Mouse (Mus musculus) megakaryocyte-erythroid progenitor cell, adult 5 weeks (primary cell): ENCODE measurements around the gene Lrwd1. TPM values are rescaled to one million over a fixed set of nuclear protein-coding genes. Genes with fewer than 3 reads are reported as not detected.

ENCODE experiments used
- polyA plus RNA-seq: library from polyadenylated mRNA; stranded (reverse); fragments of >175 nt; gene quantifications from 2 replicates; pipeline ENCODE4 v1.2.3, GENCODE M21; 2012

Lrwd1 gene
- 96.7 and 106 TPM in 2 replicates for polyA plus RNA-seq

GRCm38 (mm10) chr5:136135571-136136291, at the start of gene Lrwd1, which contains the start of gene Alkbh4:
Gene Lrwd1, minus strand, starts transcription at chr5:136136074.
Gene Alkbh4, plus strand, starts transcription at chr5:136136146.

GRCm38 (mm10) chr5:136170512-136171362, 34.9 kb upstream of the Lrwd1 start, which contains the start of gene Orai2:
Gene Orai2, minus strand, starts transcription at chr5:136170713.

GRCm38 (mm10) chr5:136115891-136116783, 19.7 kb downstream of the Lrwd1 start, which contains the start of gene Polr2j:
Gene Polr2j, plus strand, starts transcription at chr5:136116631.

GRCm38 (mm10) chr5:136083669-136084107, 52.2 kb downstream of the Lrwd1 start, which contains the start of gene Rasa4:
Gene Rasa4, plus strand, starts transcription at chr5:136083916.

Other genes starting within 250 kb of the Lrwd1 start
- gene Hspb1, start 248.2 kb downstream of the Lrwd1 start, polyA plus RNA-seq = 8.6 and 22.1 TPM in 2 replicates
- gene Ywhag, start 201.5 kb downstream of the Lrwd1 start, polyA plus RNA-seq = 122 and 135 TPM in 2 replicates
- 0.57 and 1.4 TPM in 2 replicates for gene Ssc4d, start 161.5 kb downstream of the Lrwd1 start, polyA plus RNA-seq
- not detected in 2 replicates for gene Zp3, start 156.0 kb downstream of the Lrwd1 start, polyA plus RNA-seq
- 28.3 and 32.0 TPM in 2 replicates for gene Dtx2, start 141.3 kb downstream of the Lrwd1 start, polyA plus RNA-seq
- gene Upk3b, start 97.6 kb downstream of the Lrwd1 start, polyA plus RNA-seq = not detected in 2 replicates
- gene Upk3bl, start 81.6 kb downstream of the Lrwd1 start, polyA plus RNA-seq = 1.6 TPM in 2 replicates
- 47.9 and 51.3 TPM in 2 replicates for gene Rasa4, start 52.2 kb downstream of the Lrwd1 start, polyA plus RNA-seq
- 99.5 and 120 TPM in 2 replicates for gene Polr2j, start 19.4 kb downstream of the Lrwd1 start, polyA plus RNA-seq
- gene Alkbh4, start 72 bp upstream of the Lrwd1 start, polyA plus RNA-seq = 41.8 and 45.8 TPM in 2 replicates
- 49.5 and 53.9 TPM in 2 replicates for gene Orai2, start 34.6 kb upstream of the Lrwd1 start, polyA plus RNA-seq
- gene Prkrip1, start 62.9 kb upstream of the Lrwd1 start, polyA plus RNA-seq = 44.9 and 45.2 TPM in 2 replicates
- gene Sh2b2, start 110.5 kb upstream of the Lrwd1 start, polyA plus RNA-seq = 57.3 and 114 TPM in 2 replicates